Mouse (Mus musculus) adrenal gland, postnatal 14 days (tissue): Measurements from ENCODE around the gene Krt12. TPM values are rescaled to one million over a fixed set of nuclear protein-coding genes. Genes with fewer than 3 reads are reported as not detected.

Experiments used
- DNase-seq: peaks from one replicate; pipeline ENCODE4 v3.0.0; 2021; ENCODE audit warnings: mixed read lengths
- total RNA-seq: library from RNA; stranded (reverse); gene quantifications from 2 replicates; pipeline ENCODE4 v1.2.3, GENCODE M21; 2021

Krt12 gene
- total RNA-seq, 1 experiment from 2014 or later: not detected

- no peak for DNase-seq
Observed at GRCm38 (mm10) chr11:99396661-99397060, 25.4 kb downstream of the Krt12 start.

GRCm38 (mm10) chr11:99396034-99396433, 26.0 kb downstream of the Krt12 start:
- DNase-seq: no peak

GRCm38 (mm10) chr11:99392492-99392891, 29.6 kb downstream of the Krt12 start:
- no peak for DNase-seq

DNA sequence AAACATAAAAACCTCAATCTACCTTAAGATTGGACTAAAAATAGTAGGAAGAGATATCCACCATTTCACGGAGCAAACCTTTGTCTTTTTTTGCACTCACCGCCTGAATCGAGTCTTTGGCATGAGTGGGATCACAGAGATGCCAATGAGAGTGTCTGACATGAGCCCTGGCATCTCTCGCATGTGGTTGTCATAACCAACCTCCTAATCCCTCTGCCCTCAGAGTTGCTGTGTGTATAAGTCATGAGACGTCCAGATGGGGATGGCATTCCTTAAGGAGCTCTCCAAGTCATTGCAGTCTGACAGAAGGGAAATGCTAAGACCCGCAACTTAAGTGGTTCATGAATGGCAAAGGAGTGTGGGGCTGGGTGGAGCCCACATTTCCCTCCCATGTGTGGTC, 30.7 kb downstream of the Krt12 start:
- DNase-seq: no peak

GRCm38 (mm10) chr11:99390866-99391265, 31.2 kb downstream of the Krt12 start:
- no peak for DNase-seq

GRCm38 (mm10) chr11:99389264-99389663, 32.8 kb downstream of the Krt12 start, which contains the start of gene Krt10:
Gene Krt10 (minus strand): TSS chr11:99389364.
- DNase-seq: no peak

- DNase-seq: no peak
Observed at GRCm38 (mm10) chr11:99388661-99389060, 33.4 kb downstream of the Krt12 start.

- peak; percentile 95 for DNase-seq
Observed at GRCm38 (mm10) chr11:99385813-99386721, 36.0 kb downstream of the Krt12 start.

GRCm38 (mm10) chr11:99379568-99379967, 42.5 kb downstream of the Krt12 start:
- DNase-seq: peak; percentile 87

GRCm38 (mm10) chr11:99374803-99375202, 47.3 kb downstream of the Krt12 start, which contains the start of gene Krt28:
Gene Krt28 (minus strand): TSS chr11:99374903.
- no peak for DNase-seq

GRCm38 (mm10) chr11:99369853-99370451, 52.1 kb downstream of the Krt12 start:
- no peak for DNase-seq

GRCm38 (mm10) chr11:99369229-99369628, 52.8 kb downstream of the Krt12 start:
- DNase-seq: peak; percentile 36

DNA sequence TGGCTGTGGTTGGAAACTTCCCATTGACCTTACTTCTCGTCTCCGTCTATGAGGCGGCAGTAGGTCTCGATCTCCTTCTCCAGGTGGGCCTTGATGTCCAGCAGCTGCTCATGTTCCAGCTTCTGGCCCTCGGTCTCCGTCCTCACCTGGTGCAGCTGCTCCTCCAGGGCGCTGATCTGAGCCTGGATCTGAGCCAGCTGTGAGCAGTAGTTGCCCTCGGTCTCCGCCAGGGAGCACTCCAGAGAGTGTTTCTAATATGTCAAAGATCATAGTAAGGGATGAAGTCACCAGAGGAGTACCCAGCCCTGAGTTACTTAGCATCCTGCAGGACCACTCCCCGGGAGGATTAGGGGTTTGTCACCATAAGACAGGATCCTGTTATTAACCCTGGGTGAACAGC, 55.3 kb downstream of the Krt12 start:
- DNase-seq: peak; percentile 59

Other genes with a start within 250 kb of the Krt12 start
- 77.0 and 93.4 TPM in 2 replicates for gene Smarce1, start 191.2 kb downstream of the Krt12 start, total RNA-seq
- gene Krt222, start 178.2 kb downstream of the Krt12 start, total RNA-seq: 1.3 and 2.9 TPM in 2 replicates
- not detected in 2 replicates for gene Krt24, start 137.0 kb downstream of the Krt12 start, total RNA-seq
- gene Krt25, start 99.3 kb downstream of the Krt12 start, total RNA-seq: not detected in 2 replicates
- not detected in 2 replicates for gene Krt26, start 84.3 kb downstream of the Krt12 start, total RNA-seq
- not detected in 2 replicates for gene Krt27, start 71.2 kb downstream of the Krt12 start, total RNA-seq
- not detected in 2 replicates for gene Krt28, start 47.4 kb downstream of the Krt12 start, total RNA-seq
- 4.3 and 5.6 TPM in 2 replicates for gene Krt10, start 32.9 kb downstream of the Krt12 start, total RNA-seq
- 0.30 and 0.96 TPM in 2 replicates for gene Krt20, start 15.9 kb upstream of the Krt12 start, total RNA-seq
- gene Krt23, start 70.9 kb upstream of the Krt12 start, total RNA-seq: 0.30 and 6.4 TPM in 2 replicates
- not detected in 2 replicates for gene Krt39, start 99.1 kb upstream of the Krt12 start, total RNA-seq
- gene Krt40, start 120.9 kb upstream of the Krt12 start, total RNA-seq: not detected in 2 replicates
- gene Krtap3-3, start 128.6 kb upstream of the Krt12 start, total RNA-seq: not detected in 2 replicates
- gene Krtap3-2, start 134.6 kb upstream of the Krt12 start, total RNA-seq: not detected in 2 replicates
- gene Gm11939, start 137.2 kb upstream of the Krt12 start, total RNA-seq: not detected in 2 replicates
- not detected in 2 replicates for gene Krtap3-1, start 144.4 kb upstream of the Krt12 start, total RNA-seq
- not detected in 2 replicates for gene Krtap1-5, start 158.8 kb upstream of the Krt12 start, total RNA-seq
- gene Krtap1-4, start 161.4 kb upstream of the Krt12 start, total RNA-seq: not detected in 2 replicates
- gene Krtap1-3, start 169.1 kb upstream of the Krt12 start, total RNA-seq: not detected in 2 replicates
- not detected in 2 replicates for gene Krtap9-3, start 175.8 kb upstream of the Krt12 start, total RNA-seq
- not detected in 2 replicates for gene Gm11938, start 181.0 kb upstream of the Krt12 start, total RNA-seq
- not detected in 2 replicates for gene Gm11937, start 187.9 kb upstream of the Krt12 start, total RNA-seq
- not detected in 2 replicates for gene Krtap2-4, start 192.6 kb upstream of the Krt12 start, total RNA-seq
- gene Gm11562, start 198.2 kb upstream of the Krt12 start, total RNA-seq: not detected in 2 replicates
- gene Krtap4-1, start 206.0 kb upstream of the Krt12 start, total RNA-seq: not detected in 2 replicates
- not detected in 2 replicates for gene Krtap4-2, start 212.8 kb upstream of the Krt12 start, total RNA-seq
- gene Krtap4-7, start 221.8 kb upstream of the Krt12 start, total RNA-seq: not detected in 2 replicates
- not detected in 2 replicates for gene Gm11555, start 228.0 kb upstream of the Krt12 start, total RNA-seq
- not detected in 2 replicates for gene Gm11563, start 236.7 kb upstream of the Krt12 start, total RNA-seq
- gene Krtap4-6, start 243.7 kb upstream of the Krt12 start, total RNA-seq: not detected in 2 replicates